Mouse (Mus musculus) gastrocnemius, adult 18-20 months (tissue): ENCODE data around the gene Abcb9. TPM values are rescaled to one million over a fixed set of nuclear protein-coding genes. Genes with fewer than 3 reads are reported as not detected.

Experiments
- DNase-seq: peaks from one replicate; pipeline ENCODE4 v3.0.0; 2021; ENCODE audit warnings: low spot score
- long read RNA-seq, 2 experiments: library from polyadenylated mRNA; stranded (forward); transcript quantifications; one replicate each; pipeline ENCODE4 v2.0.0; 2021
- total RNA-seq, 2 experiments: library from RNA; stranded (reverse); gene quantifications; 2 replicates each; pipeline ENCODE4 v1.2.3; 2021

Gene Abcb9
- 1 to 10 TPM; 8.4 to 8.9 TPM for total RNA-seq
- long read RNA-seq, experiment 1, transcript Abcb9-201 (12 exons, 3,661 nt) = major isoform, 13 of 21 reads
- long read RNA-seq, experiment 1, partial matches to known transcripts = 2 of 21 reads
- long read RNA-seq, experiment 1, other reads (novel, unspliced or antisense) = 6 of 21 reads
- long read RNA-seq, experiment 2, transcript Abcb9-201 (12 exons, 3,661 nt) = major isoform, 8 of 13 reads
- long read RNA-seq, experiment 2, partial matches to known transcripts = 1 of 13 reads
- long read RNA-seq, experiment 2, other reads (novel, unspliced or antisense) = 4 of 13 reads

DNA sequence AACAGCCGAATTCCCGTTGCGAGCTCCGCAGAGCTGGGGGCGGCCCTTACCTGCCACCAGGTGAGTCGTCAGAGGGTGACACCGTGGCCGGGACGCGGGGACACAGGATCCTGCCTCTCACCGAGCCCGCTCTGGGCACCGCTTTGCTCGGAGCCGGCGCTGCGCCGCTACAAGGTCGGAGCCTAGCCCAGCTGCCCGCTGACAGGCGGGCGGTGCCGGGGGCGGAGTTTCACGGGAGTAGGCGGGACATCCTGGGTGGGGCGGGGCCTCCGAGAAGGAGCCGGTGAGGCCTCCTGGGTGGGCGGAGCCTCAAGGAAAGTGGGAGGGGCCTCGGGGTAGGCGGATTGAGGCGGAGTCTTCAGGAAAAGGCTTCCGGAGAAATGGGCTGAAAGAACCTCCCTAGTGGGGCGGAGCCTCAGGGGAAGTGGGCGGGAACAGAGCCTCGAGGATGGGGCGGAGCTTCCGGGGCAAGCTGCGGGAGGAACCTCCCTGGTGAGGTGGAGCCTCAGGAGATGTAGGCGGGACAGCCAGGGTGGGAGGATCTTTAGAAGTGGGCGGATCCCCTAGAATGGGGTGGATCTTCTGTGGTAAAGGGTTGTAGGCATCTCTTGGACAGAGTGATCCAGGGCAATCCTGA is at the start of gene Abcb9:
Abcb9 (minus strand) TSS at position 203 of the 637 bp plus-strand sequence.
- peak; percentile 100 for DNase-seq

DNA sequence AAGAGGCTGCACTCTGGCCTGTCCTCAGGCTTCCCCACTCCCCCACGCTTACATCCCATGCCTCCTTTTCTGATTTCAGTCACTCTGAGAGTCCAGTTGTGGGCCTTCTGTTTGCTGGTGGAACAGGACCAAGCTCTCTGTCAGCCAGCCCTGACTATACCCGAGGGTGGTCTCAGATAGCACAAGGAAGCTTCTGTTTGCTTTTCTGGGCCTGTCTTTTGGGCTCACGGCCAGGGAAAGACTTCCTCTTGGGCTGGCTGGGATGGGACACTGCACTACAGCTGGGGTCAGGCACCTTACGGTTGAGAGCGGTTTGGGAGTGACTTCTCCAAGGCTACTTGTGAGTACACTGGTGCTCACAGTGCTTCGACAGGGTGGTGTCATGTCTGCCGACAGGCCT is 42.5 kb upstream of the Abcb9 start:
- no peak for DNase-seq

- no peak for DNase-seq
Measured at GRCm38 (mm10) chr5:124134261-124134660, 38.7 kb upstream of the Abcb9 start.

DNA sequence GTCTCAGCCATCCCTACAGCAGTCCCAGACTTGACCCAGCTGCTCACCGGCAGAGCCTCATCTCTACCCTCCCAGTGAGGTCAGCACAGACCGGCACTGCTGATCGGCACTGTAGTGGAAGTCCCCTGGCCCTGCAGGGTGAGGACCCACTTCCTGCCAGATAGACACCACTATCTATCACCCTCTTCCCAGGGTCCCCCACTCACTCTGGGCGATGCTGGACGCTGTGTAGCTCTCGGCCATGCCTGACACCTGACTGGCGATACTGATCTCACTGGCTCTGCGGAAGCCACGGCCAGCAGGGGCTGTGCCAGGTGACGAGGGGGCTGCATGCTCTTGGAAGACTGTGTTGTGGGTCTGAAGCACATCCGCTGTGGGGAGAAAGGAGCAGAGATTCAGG is 29.5 kb upstream of the Abcb9 start:
- DNase-seq = no peak

DNA sequence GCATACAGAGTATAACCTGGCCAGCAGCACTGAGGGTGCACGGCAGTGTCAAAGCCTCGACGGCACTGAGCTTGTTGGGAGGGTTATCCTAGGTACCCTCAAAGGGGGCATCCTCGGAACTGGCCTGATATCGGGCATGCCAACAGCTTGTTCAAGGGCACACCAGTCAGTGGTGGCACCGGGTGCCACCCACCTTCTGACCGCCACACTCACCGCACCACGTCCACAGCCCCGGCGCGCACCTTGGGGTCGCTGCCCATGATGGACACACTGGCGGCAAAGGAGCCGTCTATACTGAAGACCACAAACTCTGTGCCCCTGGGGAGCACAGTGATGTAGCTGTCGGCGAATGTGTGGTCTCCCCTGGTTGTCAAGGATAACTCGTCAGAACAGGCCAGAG is 26.8 kb upstream of the Abcb9 start:
- no peak for DNase-seq

DNA sequence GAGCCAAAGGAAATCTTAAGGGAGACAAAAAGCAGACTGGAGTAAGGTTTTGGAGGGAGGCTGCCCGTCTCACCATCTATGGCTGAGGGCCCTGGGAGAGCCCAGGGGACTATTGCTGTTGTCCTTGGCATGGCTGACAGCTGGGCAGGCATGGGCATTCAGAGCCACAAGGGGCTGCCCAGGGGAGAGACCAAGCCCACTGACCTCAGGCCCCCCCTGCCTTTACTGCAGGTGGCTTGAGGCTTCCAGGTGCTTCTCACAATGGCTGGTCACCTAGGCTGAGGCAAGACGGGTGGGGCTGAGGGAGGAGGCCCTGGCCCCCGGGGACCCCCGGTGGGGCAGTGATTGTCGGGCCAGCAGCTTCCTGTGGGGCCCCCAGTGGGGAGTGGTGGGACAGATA is 23.6 kb upstream of the Abcb9 start:
- DNase-seq = no peak

DNA sequence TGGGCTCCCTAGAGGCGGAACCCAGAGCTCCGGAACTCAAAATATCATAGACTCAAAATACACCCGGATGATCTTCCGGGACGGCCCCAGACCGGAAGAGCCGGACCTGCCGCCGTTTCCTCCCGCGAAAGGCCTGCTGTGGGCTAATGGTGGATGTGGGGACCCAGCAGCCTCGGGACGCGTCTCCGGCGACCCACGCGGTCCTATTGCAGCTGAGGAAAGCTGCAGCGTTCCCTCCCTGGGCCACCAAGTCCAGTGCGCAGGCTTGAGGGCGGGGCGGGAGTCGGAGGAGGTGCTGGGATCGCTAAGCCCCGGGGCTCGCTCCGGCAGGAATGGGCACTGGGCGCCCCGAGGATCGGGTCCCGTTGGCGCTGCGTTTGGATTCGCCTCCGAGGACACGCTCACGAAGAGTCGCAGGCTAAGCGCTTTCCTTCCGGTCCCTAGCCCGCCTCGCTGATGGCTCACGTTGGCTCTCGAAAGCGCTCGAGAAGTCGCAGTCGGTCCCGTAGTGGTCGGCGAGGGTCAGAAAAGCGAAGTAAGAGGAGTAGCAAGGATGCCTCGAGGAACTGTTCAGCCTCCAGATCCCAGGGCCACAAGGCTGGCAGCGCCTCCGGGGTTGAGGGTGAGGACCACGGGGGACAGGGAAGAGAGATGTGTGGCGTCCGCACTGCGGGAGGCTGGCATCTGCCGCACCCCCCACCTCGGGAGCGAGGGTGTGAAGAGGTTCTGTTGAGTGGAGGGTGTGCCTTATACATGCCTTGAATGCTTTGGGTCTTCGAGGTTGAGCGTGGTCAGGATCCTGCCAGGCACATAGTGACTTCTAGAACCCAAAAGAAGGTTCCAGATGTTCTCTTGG is 20.6 kb upstream of the Abcb9 start, which contains the start of gene Arl6ip4:
Arl6ip4 (plus strand) TSS at position 100 of the 856 bp plus-strand sequence.
- peak; percentile 74 for DNase-seq

- DNase-seq = no peak
Measured at GRCm38 (mm10) chr5:124115531-124115930, 19.9 kb upstream of the Abcb9 start.

- DNase-seq = no peak
Measured at GRCm38 (mm10) chr5:124114276-124115025, 18.9 kb upstream of the Abcb9 start.

DNA sequence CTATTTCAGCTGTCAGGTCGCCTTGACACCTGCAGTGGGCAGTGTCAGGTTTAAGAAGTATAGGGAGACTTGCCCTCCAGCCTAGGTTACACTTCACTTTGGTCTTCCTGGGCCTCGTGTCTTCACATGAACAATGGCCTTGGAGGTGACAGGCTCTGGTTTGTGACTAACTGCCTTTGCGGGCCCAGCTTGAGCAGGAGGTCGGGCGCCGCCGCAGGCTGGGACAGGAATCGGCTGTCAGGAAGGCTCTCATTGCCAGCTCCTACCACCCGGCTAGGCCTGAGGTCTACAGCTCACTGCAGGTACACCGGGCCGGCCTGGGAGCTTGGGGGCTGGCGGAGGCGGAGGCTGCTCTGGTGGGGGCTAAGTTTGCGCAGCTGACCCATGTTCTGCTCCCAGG is 17.4 kb upstream of the Abcb9 start:
- DNase-seq = no peak

GRCm38 (mm10) chr5:124112531-124112930 is 16.9 kb upstream of the Abcb9 start:
- no peak for DNase-seq

DNA sequence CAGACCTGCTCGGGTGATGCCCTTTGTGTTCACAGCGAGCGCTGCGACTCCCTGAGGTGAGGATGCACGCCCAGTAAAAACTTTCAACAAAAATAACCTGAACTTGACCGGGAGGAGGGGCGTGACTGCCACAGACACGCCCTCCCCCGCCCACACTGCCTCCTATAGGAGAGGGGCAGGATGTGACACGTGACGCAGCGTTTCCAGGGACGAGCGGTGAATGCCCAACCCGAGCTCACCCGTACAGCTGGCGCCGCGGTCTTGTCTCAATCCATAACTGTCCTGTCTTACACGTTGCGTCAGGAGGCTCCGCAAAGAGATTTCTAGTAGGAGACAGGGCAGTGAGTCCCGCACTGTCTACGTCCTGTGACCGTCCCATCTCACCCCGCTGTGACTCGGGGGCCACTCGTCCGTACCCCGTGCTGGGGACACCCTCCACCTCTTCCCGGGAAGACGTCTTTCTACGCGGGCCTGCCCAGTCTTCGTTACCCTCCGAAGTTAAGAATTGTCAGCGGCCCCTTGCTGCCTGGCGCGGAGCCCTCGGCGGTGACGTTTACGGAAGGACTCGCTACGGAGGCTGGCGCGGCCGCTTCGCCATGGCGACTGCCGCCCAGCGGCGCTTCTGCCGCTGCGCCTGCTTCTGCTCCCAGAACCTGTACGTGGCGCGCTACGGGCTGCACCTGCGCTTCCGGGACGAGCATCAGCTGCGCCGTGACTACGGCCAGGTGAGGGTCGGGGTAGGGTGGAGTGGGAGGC is 16.3 kb upstream of the Abcb9 start, which contains the start of gene Ogfod2:
Ogfod2 (plus strand) TSS at position 556 of the 756 bp plus-strand sequence.
- DNase-seq = peak; percentile 94

DNA sequence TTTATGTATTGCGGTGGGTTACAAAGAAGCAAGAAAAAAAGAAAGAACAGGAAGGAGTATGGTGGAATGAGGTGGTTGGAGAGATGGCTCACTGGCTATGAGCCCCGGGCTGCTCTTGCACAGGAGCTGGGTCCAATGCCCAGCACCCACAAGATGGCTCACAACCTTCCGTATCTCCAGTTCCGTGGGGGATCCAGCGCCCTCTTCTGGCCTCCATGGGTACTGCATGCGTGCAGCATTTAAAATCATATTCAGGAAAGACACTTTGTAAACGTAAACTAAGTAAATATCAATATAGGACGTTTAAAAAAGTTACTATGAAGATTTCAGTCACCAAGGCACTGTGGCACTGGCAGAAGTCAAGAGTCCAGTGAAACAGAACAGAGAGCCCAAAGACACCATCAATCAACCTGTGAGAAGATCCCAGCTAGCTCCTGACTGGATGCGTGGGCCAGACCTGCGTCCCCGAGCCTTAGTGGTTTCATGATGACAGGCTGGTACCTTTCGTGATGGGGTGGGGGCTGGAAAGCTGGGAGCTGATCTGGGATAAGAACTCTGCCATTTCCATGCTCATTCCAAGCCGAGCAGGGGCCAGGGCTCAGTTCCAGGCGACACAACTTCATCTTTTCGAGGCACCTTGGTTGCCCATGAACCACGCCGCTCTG is 15.6 kb upstream of the Abcb9 start:
- DNase-seq = peak; percentile 49

GRCm38 (mm10) chr5:124103552-124103951 is 8.0 kb upstream of the Abcb9 start:
- DNase-seq = no peak

DNA sequence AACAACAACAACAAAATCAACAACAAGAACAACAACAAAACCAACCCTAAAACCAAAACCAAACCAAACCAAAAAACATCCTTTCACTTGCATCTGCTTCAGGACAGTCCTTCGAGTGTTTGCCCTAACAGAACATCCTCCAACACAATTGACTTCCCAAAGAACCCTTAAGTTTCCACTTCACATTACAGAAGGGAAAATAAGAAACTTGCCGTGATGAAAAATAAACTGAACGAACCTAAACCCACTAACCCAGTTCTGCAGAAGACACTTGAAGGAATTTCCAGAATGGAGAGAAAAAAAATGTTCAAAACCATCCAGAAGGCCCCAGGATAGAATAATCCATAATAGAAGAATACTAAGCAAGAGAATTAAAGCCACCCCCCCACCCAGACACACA is 7.4 kb upstream of the Abcb9 start:
- no peak for DNase-seq

GRCm38 (mm10) chr5:124102326-124102725 is 6.7 kb upstream of the Abcb9 start:
- DNase-seq = no peak

GRCm38 (mm10) chr5:124100128-124101044 is 4.8 kb upstream of the Abcb9 start:
- DNase-seq = no peak

DNA sequence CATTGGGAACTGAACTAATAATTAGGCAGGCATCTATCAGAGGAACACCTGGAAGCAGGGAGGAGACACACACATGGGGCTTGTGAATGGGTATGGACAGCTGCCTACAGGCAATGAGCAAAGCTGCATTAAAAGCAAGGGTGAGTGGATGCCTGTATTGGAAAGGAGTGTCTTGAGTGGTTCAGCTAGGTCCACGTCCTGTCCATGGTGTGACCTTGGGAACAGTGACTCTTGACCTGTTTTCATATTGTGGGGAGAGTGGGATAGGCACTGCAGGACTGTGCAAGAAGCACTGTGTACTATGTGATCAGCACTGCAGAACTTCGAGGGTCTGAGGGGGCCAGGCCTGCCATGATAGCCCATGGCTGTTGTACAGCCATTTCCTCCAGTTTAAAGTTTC is 3.3 kb upstream of the Abcb9 start:
- DNase-seq = no peak

- no peak for DNase-seq
Measured at GRCm38 (mm10) chr5:124095077-124095581, 469 bp downstream of the Abcb9 start.
